Mouse (Mus musculus): Measurements from ENCODE around the gene Rpusd1. TPM values are rescaled to one million over a fixed set of nuclear protein-coding genes. Genes with fewer than 3 reads are reported as not detected.
A peak's percentile ranks its signal among the peaks of the same experiment; 100 is the strongest.

Rpusd1 gene
- total RNA-seq, 2 experiments from 2014 or later, result 46.9 to 48.7 TPM

- intact Hi-C loops (cut with DNase I), result loop anchor here (1.0 to 5.0 kb wide), 3 partner anchors 24 to 41 kb away; partner anchors contain the start of gene Metrn
Observed at GRCm38 (mm10) chr17:25773549-25774120, 46.2 kb downstream of the Rpusd1 start, which contains the start of gene Narfl. Gene Narfl, plus strand, starts transcription at chr17:25773776.

GRCm38 (mm10) chr17:25775318-25776062 lies 48.0 kb downstream of the Rpusd1 start:
- intact Hi-C loops (cut with DNase I), result no loop called here
- no peak for DNase-seq (ENCODE audit: low spot score in 2 of 2)

More at GRCm38 (mm10) chr17:25773549-25774120, 46.2 kb downstream of the Rpusd1 start, which contains the start of gene Narfl:
- DNase-seq (ENCODE audit: low spot score in 2 of 2), result peak; percentile 97 to 99

GRCm38 (mm10) chr17:25777948-25778347 lies 50.5 kb downstream of the Rpusd1 start:
- no peak for DNase-seq (ENCODE audit: low spot score in 2 of 2)
- intact Hi-C loops (cut with DNase I), result no loop called here

Small RNA genes lying within 50 kb of the gene (microRNA-seq; reads per million reads assigned to microRNA genes)
- 0 reads per million in 2 experiments for gene Gm25083
- 0.99 to 3.4 reads per million in 2 experiments for gene Mir6966

Other genes starting within 250 kb of the Rpusd1 start
- gene Sstr5, start 230.4 kb upstream of the Rpusd1 start, total RNA-seq (2021), result under 1 TPM in 1 of 2 experiments, not detected in 1; 0.60 TPM
- gene Sox8, start 157.0 kb upstream of the Rpusd1 start, total RNA-seq (2021), result 10 to 100 TPM; 52.1 to 55.3 TPM
- gene Lmf1, start 148.6 kb upstream of the Rpusd1 start, total RNA-seq (2021), result 10 to 100 TPM; 20.4 to 23.7 TPM
- gene Gng13, start 10.5 kb upstream of the Rpusd1 start, total RNA-seq (2021), result 100 to 1,000 TPM; 176 to 196 TPM
- 1 to 10 TPM; 2.4 to 3.0 TPM for gene Chtf18, start 251 bp upstream of the Rpusd1 start, total RNA-seq (2021)
- gene Mslnl, start 8.4 kb downstream of the Rpusd1 start, total RNA-seq (2021), result under 1 TPM in 1 of 2 experiments, not detected in 1; 0.25 TPM
- 1 to 10 TPM; 2.2 to 3.8 TPM for gene Msln, start 26.7 kb downstream of the Rpusd1 start, total RNA-seq (2021)
- gene Narfl, start 46.1 kb downstream of the Rpusd1 start, total RNA-seq (2021), result 10 to 100 TPM; 33.4 to 34.4 TPM
- 100 to 1,000 TPM; 109 to 122 TPM for gene Haghl, start 58.0 kb downstream of the Rpusd1 start, total RNA-seq (2021)
- gene Ccdc78, start 58.9 kb downstream of the Rpusd1 start, total RNA-seq (2021), result under 1 TPM in 1 of 2 experiments, not detected in 1; 0.21 TPM
- 10 to 100 TPM; 79.7 to 82.2 TPM for gene Fam173a, start 65.2 kb downstream of the Rpusd1 start, total RNA-seq (2021)
- 1 to 10 TPM in 1 of 2 experiments, not detected in 1; 1.0 TPM for gene AC134908.4, start 68.0 kb downstream of the Rpusd1 start, total RNA-seq (2021)
- 10 to 100 TPM; 72.5 to 86.7 TPM for gene Metrn, start 69.5 kb downstream of the Rpusd1 start, total RNA-seq (2021)
- gene Fbxl16, start 81.4 kb downstream of the Rpusd1 start, total RNA-seq (2021), result 100 to 1,000 TPM; 648 to 673 TPM
- 10 to 100 TPM; 25.1 to 25.4 TPM for gene Wdr24, start 96.0 kb downstream of the Rpusd1 start, total RNA-seq (2021)
- 10 to 100 TPM; 55.9 to 57.6 TPM for gene Jmjd8, start 101.2 kb downstream of the Rpusd1 start, total RNA-seq (2021)
- 100 to 1,000 TPM; 171 to 173 TPM for gene Stub1, start 105.7 kb downstream of the Rpusd1 start, total RNA-seq (2021)
- gene Rhbdl1, start 109.6 kb downstream of the Rpusd1 start, total RNA-seq (2021), result 10 to 100 TPM; 59.0 to 59.7 TPM
- gene Gm20683, start 114.1 kb downstream of the Rpusd1 start, total RNA-seq (2021), result 10 to 100 TPM; 23.0 to 25.2 TPM
- gene Rhot2, start 117.2 kb downstream of the Rpusd1 start, total RNA-seq (2021), result 10 to 100 TPM; 76.9 to 84.4 TPM
- 10 to 100 TPM; 29.8 to 31.4 TPM for gene Wdr90, start 133.8 kb downstream of the Rpusd1 start, total RNA-seq (2021)
- gene Mcrip2, start 141.1 kb downstream of the Rpusd1 start, total RNA-seq (2021), result 10 to 100 TPM; 21.1 to 22.2 TPM
- 10 to 100 TPM; 34.8 to 38.1 TPM for gene Mettl26, start 147.4 kb downstream of the Rpusd1 start, total RNA-seq (2021)
- gene Wfikkn1, start 153.2 kb downstream of the Rpusd1 start, total RNA-seq (2021), result 1 to 10 TPM; 1.3 to 2.5 TPM
- gene Rab40c, start 192.1 kb downstream of the Rpusd1 start, total RNA-seq (2021), result 10 to 100 TPM; 46.7 to 50.9 TPM
- 100 to 1,000 TPM; 116 to 118 TPM for gene Pigq, start 217.3 kb downstream of the Rpusd1 start, total RNA-seq (2021)
- gene Nhlrc4, start 217.3 kb downstream of the Rpusd1 start, total RNA-seq (2021), result not detected
- gene A930017K11Rik, start 224.9 kb downstream of the Rpusd1 start, total RNA-seq (2021), result under 1 TPM in 1 of 2 experiments, not detected in 1; 0.23 TPM

Measured in left cerebral cortex, postnatal 25 days (tissue).